Mouse (Mus musculus): ENCODE measurements at regions not wholly inside any gene's neighbourhood (a gene's known extent, or its start where the extent isn't known, plus 50 kb on each side); places are given as distances from the start of the nearest gene placed in this dataset.

DNA sequence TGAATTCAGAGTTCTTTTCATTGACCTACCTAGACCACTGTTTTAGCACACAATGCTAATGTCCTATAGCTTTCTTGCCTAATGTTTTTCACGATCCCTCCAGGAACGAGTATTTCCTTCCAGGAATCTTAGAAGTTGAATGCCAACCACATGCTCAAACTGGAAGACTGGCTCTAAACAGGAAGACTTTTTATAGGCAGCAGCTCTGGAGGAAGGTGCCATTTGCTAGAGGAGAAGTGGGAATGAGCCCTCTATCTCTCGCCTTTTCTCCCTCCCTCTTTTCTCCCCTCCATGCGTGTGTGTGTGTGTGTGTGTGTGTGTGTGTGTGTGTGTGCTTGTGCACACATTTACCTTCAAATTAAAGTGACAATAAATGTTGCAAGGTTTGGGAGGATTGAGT lies 410.7 kb upstream of the Kdm8 start:
- DNase-seq: no peak

DNA sequence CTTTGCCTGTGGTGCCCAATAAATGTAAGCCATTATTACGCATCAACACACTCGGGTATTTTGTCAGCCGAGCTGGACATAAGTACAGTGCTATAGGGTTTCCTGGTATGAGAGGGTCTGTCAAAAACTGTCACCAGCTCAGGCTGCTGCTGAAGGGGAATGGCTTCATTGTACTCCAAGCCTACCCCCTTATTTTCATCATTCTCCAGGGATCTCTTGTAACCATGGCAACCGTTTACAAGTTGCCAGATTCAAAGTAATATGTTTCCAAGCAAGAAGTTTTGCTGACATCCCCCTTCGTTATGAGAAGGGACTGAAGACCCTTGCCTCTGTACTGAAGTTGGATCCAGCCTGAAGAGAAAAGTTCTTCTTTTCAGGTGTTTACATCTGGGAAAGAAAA lies 410.3 kb upstream of the Kdm8 start:
- DNase-seq: no peak

DNA sequence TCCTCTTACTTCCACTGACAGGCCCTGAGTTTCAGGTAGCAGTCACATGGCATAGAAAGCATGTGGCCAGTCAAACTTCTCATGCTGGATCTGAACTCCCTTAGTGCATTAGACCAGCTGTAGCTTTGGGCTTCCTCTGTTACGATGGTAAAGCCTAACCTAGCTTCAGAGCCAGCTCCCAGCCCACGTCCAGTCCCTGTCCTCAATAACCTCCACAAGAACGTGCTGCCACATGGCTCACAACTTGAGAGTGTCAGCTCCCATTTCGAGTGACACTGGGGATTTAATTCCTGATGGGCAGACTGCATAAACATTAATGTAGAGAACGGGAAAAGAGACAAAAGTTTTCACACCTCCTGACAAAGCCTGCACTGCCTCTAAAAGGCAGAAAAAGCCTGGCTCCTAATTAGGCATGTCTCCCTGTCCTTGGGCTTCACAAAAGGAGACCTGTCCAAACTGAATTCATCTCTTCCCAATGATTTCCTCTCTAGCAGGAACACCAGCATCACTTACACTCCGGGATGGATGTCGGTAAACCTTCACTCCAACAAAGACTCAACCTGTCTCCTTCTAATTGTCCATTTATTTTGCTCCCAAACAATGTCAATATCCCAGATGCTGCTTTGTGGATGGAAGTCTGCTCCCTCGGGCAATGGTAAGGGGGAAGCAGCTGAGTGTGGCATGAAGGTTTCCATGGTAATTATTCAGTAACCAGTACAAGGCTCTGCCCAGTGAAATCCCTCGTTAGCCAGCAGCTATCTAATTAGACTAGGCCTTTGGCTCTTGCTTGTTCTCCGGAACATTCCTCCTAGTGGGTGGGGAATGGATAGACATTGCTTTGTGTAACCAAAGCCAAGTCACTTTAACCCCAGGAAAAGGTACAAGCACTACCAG lies 408.1 kb upstream of the Kdm8 start:
- no peak for DNase-seq

DNA sequence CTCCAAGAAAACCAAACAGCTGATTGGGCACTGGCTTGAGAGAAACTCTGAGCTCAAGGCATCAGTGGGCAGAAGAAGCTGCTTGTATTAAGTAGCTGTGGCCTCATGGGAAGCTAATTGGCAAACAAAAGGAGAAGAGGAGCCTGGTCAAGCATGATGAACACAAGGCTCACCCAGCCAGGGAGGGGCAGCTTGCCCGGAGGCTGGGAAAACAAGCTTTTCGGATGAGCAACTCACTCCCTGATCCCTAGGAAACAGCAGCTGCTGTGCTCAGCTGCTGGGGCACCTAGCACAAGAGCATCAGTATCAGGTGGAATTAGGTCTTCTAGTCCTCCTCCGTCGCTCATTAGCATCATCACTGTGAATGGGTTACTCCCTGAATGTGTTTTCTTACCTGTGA lies 405.6 kb upstream of the Kdm8 start:
- no peak for DNase-seq

DNA sequence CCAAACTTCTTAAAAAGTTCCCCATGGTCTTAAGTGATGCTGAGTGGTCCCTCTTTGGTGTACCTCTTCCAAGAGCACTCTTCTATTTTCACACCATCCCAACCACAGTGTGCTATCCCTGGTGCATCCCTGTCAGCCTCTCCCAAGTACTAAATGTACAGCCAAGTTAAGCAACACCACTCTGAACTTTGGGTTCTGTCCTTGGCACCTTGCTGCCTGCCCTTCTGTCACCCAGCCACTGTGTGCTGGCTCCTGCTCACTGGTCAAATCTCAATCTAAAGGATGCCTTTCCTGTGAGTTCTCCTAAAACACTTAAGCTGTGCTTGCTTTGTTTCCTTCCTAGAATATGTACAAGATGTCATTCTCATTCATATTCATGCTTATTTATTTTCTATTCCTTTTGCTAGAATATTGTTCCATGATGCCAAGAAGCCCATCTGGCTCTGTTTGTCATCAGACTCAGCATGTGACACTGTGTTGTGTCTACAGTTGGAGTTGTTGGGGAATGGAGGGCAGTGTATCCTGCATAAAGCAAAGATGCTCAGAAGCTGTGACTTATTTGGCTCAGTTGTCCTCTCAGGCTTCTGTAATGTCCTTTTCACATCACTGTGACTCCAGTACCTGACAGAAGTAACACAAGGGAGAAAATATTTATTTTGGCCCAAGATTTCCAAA lies 388.4 kb upstream of the Kdm8 start:
- DNase-seq: no peak

DNA sequence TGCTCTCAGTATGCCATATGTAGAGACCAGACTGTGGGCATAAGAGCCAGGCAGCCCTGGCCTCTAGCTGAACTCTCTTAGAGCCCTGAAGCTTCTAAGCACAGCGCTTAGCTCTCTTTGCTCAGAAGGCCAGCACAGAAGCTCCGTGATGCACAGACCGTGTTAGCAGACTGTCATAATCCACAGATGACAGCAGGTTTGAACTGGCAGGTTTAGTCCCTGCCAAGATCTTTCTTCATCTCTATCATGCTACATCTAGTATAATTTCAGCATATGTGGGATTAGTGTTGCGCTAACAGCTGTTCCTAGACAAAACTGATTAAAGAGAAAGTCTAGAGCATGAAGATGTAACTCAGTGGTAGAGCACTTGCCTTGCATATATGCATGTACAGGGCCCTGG lies 342.0 kb upstream of the Kdm8 start:
- DNase-seq: no peak

DNA sequence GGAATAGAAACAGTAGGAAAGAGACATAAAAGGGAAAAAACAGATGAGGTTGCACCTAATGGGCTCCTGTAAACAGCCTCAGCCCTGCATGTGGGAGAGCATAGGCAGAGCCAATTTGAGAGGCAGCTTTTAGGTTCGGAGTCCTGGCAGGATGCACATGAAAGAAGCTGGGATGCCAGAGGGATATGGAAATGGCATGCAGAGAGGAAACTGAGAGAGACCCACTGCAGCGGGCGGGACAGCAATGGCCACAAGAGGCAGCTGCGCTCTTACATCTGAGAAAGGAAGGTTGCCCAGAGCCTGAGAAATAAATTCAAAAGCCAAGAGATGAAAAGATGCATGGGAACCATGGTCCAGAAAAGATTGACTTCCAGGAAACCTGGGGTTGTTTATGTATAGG lies 340.5 kb upstream of the Kdm8 start:
- DNase-seq: no peak

DNA sequence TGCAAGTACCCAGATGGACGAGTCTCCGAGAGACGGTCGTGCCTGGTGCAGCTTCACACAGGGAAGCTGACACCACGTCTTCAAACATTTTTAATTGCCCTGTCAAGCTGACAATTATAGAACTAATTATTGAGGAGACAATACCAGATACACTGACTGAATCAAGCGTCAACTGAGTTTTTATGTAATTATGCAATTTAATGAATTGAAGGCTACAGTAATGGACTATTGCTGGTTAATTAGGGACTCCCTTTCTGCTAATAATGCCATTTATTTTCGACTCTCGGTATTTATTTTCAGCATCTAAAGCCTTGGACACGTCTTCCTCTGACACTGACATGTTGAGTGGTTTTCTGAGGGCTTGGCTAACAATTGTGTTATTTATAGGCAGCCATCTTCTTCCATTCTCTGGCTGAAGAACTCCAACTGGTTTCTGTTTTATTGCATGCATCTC lies 331.6 kb upstream of the Kdm8 start:
- no peak for DNase-seq

DNA sequence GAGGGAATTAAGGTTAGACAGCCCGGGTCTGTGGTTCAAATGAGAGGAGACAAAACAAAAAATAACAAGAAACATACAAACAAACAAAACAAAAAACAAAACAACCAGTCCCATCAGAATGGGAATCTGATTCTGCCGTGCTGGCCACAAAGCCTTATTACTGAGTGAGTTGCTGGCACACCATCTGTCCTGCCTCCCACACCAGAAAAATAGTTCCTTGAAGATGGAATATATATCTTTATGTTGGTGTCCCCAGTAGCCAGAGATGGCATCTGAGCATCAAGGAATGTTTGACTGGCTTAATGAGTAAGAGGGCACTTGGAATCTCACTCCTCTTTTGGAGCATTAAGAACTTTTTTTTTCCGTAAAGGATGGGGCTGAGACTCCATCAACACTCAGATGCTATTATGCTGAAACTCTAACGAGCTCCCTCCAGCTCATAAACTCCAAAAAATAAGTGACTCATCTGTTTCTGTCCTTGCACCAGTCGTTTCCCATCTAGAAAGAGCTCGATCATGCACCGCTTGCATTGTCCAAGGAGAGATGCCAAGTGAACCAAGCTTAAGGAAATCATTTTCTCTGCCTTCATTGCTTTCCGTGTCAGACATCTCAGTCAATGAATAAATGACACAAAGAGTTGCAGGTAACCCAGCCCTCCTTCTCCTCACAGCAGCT lies 329.0 kb upstream of the Kdm8 start:
- DNase-seq: no peak

DNA sequence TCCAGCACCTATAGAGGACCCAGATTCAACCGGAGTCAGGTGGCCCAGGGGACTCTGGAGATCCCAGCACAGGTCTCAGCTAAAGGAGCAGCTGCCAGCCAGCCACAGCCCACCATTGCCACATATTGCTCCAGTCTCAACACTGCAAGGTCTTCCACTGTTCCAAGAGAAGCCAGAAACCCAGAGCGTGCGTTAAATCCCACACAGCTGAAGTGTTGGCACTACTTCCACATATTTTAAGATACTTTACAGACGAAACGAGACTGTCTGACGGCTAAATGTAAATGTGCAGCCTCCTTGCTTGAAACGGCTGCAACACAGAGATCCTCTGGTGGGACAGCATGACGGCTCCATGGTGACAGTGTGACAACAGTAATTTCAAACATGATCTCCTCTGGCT lies 327.3 kb upstream of the Kdm8 start:
- no peak for DNase-seq

DNA sequence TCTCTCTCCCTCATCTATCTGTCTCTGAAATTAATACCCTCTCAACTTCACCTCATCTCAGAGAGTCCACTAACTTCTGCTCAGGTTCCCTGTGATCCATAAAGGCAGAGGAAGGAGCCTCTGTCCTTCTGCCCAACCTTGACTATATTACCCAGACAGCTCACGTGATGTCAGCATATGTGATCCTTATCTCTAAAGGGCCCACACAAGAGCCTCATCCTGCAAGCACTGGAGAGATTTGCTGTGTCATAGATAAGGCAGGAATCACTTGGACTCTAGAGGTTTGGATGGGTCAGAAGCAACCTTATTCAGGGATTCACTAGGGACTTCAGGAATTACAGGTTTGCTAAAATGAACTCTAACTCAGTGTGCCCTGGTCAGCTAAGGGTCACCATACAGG lies 315.3 kb upstream of the Kdm8 start:
- DNase-seq: no peak

DNA sequence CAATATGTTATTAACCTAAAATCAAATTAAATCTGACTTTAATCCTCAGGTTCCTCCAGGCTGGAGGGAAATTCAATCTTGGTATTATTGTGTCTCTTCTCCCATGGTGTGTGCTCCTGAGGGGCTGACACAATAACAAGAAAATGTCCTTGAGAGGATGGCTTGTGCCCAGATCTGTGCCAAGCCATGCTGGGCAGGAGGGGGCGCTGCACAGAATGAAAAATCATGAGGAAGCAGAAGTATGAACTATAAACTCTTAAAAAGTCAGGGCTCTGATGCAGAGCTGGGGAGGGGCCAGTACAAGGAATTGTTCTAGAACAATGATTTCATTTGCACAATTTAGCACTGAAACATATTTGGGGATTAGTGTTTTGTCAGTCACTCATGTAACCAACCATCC lies 312.5 kb upstream of the Kdm8 start:
- DNase-seq: no peak

DNA sequence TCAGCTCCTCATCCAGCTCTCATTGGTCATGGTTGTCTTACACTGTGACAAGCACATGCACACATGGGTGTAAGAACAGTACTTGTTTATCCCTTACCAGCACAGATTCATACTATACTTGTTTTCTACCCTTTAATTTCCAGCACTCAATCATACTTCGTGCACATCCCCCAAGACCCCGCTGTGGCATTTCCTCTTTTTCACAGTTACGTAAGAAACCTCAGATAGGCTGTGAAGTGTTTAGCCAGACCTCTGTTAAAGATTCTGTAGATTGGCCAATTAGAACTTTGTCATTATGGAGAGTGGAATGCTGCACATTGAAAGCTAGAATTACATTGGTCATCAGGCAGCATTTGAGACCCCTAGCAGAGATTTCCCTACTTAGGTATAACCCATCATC lies 305.9 kb upstream of the Kdm8 start:
- no peak for DNase-seq

DNA sequence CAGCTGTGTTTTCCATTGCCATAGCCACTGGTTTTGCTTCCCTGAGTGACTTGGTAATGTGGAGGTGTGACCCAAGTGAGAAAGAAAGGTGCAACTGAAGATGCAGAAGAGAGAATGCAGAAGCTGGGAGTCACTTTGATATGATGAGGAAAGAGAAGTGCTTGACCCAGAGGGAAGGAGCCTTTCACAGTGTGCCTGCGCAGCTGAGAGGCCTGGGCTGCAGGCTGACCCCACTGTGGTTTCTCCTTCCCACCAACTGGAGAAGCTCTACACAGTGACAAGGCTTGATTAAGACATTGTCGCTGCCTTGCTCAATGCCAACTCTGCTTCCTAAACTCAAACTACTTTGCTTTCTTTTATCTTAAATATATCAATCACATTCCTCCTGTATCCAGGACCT lies 305.3 kb upstream of the Kdm8 start:
- DNase-seq: peak; percentile 14

DNA sequence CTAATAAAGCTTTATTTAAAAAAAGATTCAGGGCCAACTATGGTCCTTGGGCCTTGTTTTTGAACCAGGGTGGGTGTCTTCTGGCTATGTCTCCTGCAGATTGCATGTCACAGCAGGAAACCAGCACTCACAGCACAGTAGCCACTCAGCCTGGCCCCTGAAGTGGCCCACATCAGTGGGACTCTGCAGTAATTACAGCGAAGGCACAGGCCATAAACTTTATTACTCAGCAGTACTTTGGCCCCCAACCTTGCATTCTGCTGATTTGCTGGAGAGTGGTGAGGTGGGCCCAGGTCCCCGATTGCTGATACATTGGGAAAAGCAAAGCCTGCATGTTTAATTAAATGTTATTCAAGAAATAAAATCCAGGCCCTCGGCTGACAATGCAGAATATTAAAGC lies 303.6 kb upstream of the Kdm8 start:
- DNase-seq: no peak

DNA sequence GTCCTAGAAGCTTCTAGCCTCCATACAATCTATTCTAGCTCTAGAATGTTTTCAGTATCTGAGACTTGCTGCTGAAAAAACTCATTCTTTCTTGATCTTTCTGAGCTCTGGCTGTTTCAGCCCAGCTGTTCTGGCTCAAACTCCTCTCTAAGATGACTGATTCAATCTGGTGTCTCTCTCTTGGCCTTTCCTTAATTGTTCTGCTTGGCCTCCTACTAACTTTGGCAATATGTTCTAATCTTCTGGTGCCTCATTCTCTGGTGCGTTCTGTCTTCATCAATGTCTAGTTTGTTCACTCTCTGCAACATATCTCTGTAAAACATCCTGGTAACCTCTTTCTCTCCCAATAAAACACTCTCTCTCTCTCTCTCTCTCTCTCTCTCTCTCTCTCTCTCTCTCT lies 302.6 kb upstream of the Kdm8 start:
- DNase-seq: peak; percentile 36

DNA sequence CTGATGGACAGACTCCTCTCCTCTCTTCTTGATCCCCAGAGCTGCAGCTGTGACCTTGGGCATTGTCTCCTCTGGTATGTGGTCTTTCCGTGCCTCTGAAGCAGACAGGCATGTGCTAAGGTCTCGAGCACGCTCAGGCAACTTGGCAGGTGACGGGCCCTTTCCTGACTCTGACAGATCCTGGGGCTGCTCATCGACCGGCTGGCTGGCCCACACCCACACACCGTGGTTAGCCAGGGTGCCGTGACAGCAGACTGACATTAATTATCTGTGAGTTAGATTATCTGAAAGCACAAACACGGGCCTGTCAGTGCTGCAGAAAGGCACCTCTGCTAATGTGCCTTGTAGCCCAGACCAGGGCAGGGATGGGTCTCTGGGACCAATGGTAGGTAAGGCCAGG lies 298.5 kb upstream of the Kdm8 start:
- DNase-seq: peak; percentile 5

DNA sequence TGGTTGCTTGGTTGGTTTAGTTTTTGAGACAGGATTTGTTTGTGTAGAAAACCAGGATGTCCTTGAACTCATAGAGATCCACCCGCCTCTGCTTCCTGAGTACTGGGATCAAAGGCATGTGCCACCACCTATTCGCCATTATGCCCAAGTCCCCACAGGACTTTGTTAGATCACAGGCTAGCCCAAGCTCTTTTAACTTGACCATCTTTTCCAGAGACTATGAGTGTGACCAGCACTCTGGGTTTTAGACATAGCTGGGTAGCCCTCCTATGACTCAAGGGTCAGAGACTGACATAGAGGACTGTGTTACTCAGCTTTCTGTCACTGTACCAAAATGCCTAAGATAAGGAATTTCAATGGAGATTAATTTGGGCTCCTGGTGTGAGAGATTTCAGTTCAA lies 295.3 kb upstream of the Kdm8 start:
- DNase-seq: no peak

DNA sequence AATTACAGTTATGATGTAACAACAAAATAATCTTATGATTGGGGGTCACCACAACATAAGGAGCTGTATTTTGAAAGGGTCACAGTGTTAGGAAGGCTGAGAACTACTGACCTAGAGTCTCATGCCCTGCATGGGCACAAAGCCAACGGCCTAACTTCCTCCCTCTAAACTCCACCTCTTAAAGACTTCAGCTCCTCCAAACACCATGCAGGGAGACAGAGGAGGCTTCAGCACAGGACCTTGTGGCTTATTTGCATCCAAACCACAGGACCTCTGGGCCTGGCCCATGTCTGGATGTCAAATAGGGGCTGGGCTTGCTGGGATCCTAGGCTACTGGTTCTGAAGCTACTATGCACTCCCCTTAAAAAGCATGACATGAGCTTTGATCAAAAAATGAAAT lies 294.7 kb upstream of the Kdm8 start:
- DNase-seq: peak; percentile 7

DNA sequence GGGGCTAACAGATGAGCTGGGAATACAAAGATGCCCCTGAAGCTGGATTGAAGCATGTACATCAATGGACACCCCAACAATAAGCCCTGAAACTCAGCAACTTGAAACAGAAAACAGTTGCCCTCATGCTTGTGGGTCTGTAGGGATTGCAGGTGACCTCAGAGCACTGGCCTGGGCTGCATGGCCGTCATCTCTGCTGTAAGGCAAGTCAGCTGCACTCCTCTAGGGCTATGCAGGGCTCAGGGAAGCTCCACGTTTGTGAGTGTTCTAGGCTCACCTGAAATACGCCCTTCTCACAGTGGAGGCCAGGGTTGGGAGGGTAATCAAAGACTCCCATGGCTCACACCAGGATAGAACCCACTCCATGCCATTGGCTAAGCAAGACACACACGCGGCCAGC lies 292.2 kb upstream of the Kdm8 start:
- no peak for DNase-seq

DNA sequence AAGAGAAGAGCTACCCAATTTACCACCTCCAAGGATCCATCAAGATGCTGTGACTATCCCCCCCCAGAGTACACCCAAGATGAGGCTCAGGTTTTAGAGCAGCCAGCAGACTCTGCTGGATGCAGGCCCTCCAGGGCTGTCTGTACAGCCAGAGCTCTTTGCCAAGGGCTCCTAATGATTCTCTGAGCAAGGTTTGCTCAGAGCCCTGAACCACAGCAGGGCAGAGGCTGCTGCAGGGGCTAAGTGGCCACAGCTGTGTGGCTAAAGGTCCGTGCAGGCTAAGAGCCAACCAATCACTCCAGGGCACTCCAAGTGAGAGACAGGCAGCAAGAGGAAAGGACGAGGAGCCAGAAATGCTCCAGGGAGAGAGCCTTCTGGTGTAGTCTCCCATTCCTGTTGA lies 289.2 kb upstream of the Kdm8 start:
- no peak for DNase-seq

DNA sequence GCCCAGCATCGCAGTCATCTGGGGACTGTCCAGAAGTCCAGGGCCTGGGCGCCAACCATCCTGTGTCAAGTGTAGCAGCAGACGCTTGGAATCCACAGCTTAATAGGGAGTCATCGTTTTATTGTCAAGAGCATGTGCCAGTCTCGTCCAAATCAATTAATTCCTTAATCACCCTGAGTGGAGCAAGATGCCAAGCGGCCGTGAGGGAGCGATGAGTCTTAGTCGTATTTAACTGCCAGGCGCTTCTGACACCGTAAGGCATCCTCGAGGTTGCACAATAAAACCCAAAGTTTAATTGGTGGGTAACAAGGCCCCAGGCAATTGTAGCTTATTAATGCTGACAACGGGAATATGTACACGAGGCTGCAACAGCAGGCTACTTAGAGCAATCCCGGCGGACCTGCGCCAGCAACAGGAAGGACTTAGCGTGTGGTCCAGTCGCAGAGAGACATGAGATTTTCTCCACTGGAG lies 277.6 kb upstream of the Kdm8 start:
- no peak for DNase-seq

DNA sequence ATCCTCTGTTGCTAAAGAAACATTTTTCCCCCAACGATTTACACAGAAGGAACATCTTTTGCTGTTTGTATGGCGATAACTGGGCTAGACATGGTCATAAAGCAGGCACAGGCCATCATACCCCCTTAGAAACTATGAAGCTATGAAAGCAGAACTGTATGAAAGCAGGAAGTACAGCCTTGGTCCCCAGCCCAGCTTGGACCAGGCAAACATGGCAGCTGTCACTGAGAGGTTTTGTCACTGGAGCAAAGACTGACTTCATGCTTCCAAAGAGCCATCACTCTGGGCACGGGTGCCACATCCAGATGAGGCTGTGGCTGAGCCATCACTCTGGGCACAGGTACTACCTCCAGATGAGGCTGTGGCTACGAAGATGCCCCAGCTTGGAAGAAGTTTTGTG lies 276.8 kb upstream of the Kdm8 start:
- DNase-seq: no peak

DNA sequence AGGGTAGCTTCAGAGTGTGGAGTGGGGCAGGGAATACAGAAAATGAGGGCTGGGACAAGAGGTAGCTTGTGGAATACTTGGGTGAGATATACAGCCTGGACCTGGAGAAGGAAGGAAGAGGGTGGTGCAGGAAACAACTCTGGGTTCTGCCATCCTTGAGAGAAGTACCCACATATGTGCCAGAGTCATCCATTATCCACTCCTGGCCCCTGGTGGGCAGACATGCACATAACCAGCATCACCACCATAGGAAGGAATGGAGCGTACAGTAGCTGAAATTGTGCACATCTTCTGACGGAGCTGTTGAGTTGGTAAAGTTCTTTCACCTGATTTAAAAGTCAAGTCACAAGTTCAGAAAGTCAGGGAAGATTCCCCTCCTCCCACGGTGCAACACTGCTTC lies 262.9 kb upstream of the Kdm8 start:
- DNase-seq: peak; percentile 6

Data from lung, postnatal 36 days (tissue).